Mouse (Mus musculus): ENCODE results near the gene Gm5622. TPM values are rescaled to one million over a fixed set of nuclear protein-coding genes. Genes with fewer than 3 reads are reported as not detected.
"Not testable (repeated sequence)": the region's sequence is repeated elsewhere in the genome, so short reads cannot be mapped to it uniquely, and the experiment has no call there.

Gm5622 gene
- not detected in 2 replicates for polyA plus RNA-seq (2012; ENCODE audit: insufficient read depth, insufficient read length, low replicate concordance, missing spikeins)

DNA sequence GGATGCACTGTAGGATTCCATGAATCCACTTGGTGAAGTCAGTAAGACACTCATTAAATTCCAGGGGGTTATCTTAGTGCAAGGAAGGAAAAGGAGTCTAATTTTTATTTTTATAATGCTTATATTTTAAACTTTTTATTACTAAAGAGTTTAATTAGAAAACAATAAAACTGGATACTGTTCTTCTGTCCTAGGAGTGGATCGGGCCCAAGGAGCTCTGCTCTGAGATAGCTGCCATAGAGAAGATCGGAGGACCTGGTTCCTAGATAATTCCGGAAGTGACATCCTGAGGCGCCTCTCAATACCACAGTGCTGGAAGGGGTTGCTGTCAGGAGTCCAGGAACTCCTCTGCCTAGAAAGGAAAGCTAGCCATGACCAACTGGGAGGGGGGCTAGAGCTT lies at the start of gene Gm5622:
TSS of gene Gm5622 (plus strand) at position 301 of the 400 bp plus-strand sequence.
- TF ChIP-seq CTCF (IDR thresholded peaks at IDR 0.05; ENCODE audit: insufficient read depth, low read depth, low read length) (no peak), POLR2A (IDR thresholded peaks at IDR 0.05; ENCODE audit: insufficient read depth, low read depth, low read length) (no peak)
- WGBS: 95% methylated on average over 4 of the region's 4 CpGs
- H3K4me3 ChIP-seq (ENCODE audit: insufficient read depth, low read depth, low read length): no peak within 1 kb of the TSS
- no peak within 1 kb of the TSS for H3K27ac ChIP-seq (ENCODE audit: insufficient read depth, low read depth, low read length)
- H3K4me1 ChIP-seq (ENCODE audit: control insufficient read depth, insufficient read depth, low read length): no peaks in the 10 kb centered on the region

DNA sequence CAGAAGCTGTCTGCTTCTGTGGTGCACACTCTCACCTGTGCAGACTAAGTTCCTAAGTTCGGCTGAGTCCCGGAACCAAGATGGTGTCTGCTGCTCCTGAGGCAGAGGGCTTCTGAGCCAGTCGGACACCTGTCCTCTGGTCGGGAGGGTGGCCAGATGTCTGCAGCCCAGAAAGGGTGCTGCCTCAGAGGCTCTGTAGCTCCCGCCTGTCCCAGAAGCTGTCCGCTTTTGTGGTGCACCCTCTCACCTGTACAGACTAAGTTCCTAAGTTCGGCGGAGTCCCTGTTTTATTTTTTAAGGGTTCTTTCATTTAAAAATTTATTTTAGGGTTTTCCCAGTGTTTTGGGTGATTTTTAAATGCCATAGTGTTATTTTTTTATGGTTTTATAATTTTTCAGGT lies 45.2 kb upstream of the Gm5622 start:
- WGBS: 94% methylated on average over 8 of the region's 8 CpGs
- no peak overlapping the region for H3K27ac ChIP-seq (ENCODE audit: insufficient read depth, low read depth, low read length)
- H3K4me1 ChIP-seq (ENCODE audit: control insufficient read depth, insufficient read depth, low read length): no peaks in the 10 kb centered on the region
- H3K4me3 ChIP-seq (ENCODE audit: insufficient read depth, low read depth, low read length): no peak overlapping the region
- TF ChIP-seq POLR2A (IDR thresholded peaks at IDR 0.05; ENCODE audit: insufficient read depth, low read depth, low read length) (no peak), CTCF (IDR thresholded peaks at IDR 0.05; ENCODE audit: insufficient read depth, low read depth, low read length) (no peak)

DNA sequence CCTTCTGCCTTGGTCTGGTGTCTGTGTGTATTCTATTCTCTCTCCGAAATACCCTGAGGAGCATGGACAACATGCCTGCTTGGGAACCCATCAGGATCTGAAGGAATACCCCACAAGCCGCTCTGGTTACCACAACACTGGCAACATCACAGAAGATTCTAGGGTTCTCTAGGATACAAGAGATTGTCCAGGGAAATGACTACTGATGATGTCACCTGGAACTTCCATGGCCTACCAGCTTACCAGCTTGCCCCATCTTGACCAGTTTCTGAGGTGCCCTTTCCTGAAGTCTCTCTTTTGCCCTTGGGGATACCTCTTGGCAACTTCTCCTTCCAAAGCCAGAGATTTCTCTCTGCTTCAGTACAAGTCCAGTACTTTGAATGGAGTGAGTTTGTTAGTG lies 21.4 kb downstream of the Gm5622 start, which contains the start of gene Gm17175:
TSS of gene Gm17175 (minus strand) at position 101 of the 400 bp plus-strand sequence.
- H3K27ac ChIP-seq (ENCODE audit: insufficient read depth, low read depth, low read length); H3K4me1 ChIP-seq (ENCODE audit: control insufficient read depth, insufficient read depth, low read length); H3K4me3 ChIP-seq (ENCODE audit: insufficient read depth, low read depth, low read length): not testable (repeated sequence)
- 94% methylated on average over 2 of the region's 2 CpGs for WGBS

DNA sequence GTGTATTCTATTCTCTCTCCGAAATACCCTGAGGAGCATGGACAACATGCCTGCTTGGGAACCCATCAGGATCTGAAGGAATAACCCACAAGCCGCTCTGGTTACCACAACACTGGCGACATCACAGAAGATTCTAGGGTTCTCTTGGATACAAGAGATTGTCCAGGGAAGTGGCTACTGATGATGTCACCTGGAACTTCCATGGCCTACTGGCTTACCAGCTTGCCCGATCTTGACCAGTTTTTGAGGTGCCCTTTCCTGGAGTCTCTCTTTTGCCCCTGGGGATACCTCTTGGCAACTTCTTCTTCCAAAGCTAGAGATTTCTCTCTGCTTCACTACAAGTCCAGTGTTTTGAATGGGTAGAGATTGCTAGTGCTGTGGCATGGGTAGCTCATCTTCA lies 39.4 kb downstream of the Gm5622 start, which contains the start of gene Gm17174:
TSS of gene Gm17174 (minus strand) at position 101 of the 400 bp plus-strand sequence.
- H3K27ac ChIP-seq (ENCODE audit: insufficient read depth, low read depth, low read length); H3K4me1 ChIP-seq (ENCODE audit: control insufficient read depth, insufficient read depth, low read length); H3K4me3 ChIP-seq (ENCODE audit: insufficient read depth, low read depth, low read length): not testable (repeated sequence)
- 97% methylated on average over 4 of the region's 4 CpGs for WGBS

DNA sequence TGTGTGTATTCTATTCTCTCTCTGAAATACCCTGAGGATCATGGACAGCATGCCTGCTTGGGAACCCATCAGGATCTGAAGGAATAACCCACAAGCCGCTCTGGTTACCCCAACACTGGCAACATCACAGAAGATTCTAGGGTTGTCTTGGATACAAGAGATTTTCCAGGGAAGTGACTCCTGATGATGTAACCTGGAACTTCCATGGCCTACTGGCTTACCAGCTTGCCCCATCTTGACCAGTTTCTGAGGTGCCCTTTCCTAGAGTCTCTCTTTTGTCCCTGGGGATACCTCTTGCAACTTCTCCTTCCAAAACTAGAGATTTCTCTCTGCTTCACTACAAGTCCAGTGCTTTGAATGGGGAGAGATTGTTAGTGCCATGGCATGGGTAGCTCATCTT lies 58.6 kb downstream of the Gm5622 start, which contains the start of gene Gm17078:
TSS of gene Gm17078 (minus strand) at position 101 of the 400 bp plus-strand sequence.
- no peak within 1 kb of the TSS for H3K4me3 ChIP-seq (ENCODE audit: insufficient read depth, low read depth, low read length)
- no peaks in the 10 kb centered on the region for H3K4me1 ChIP-seq (ENCODE audit: control insufficient read depth, insufficient read depth, low read length)
- WGBS: 86% methylated on average over 1 of the region's 1 CpGs
- no peak within 1 kb of the TSS for H3K27ac ChIP-seq (ENCODE audit: insufficient read depth, low read depth, low read length)
- TF ChIP-seq CTCF (IDR thresholded peaks at IDR 0.05; ENCODE audit: insufficient read depth, low read depth, low read length) (no peak), POLR2A (IDR thresholded peaks at IDR 0.05; ENCODE audit: insufficient read depth, low read depth, low read length) (no peak)

DNA sequence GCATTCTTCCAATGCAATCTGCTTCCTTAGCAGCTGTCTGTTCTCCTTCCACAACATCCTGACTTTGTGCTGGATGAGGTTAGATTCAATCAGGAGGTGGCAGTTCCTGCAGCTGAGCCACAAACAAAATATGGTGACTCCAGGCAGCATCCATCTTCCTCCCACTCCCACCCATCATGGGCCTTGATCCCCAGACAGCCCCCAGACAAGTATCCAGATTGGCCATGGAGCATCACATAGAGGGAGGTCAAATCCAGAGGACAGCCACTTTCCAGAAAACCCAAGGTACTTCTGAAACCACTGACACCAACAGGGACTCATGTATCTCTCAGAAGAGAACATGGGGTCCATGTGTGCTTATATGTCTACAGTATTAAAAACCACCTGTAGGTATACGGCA lies 79.8 kb downstream of the Gm5622 start:
- H3K4me3 ChIP-seq (ENCODE audit: insufficient read depth, low read depth, low read length); H3K4me1 ChIP-seq (ENCODE audit: control insufficient read depth, insufficient read depth, low read length); H3K27ac ChIP-seq (ENCODE audit: insufficient read depth, low read depth, low read length): not testable (repeated sequence)
- WGBS: 97% methylated on average over 1 of the region's 1 CpGs

DNA sequence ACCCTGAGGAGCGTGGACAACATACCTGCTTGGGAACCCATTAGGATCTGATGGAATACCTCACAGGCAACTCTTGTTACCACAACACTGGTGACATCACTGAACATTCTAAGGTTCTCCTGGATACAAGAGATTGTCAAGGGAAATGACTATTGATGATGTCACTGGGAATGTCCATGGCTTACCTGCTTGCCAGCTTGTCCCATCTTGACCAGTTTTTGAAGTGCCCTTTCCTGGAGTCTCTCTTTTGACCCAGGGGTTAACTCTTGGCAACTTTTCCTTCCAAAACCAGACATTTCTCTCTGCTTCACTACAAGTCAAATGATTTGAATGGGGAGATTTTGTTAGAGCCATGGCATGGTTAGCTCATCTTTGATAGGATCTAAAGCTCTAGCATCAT lies 83.0 kb downstream of the Gm5622 start, which contains the start of gene Gm4181:
TSS of gene Gm4181 (minus strand) at position 101 of the 400 bp plus-strand sequence.
- H3K4me3 ChIP-seq (ENCODE audit: insufficient read depth, low read depth, low read length); H3K4me1 ChIP-seq (ENCODE audit: control insufficient read depth, insufficient read depth, low read length); H3K27ac ChIP-seq (ENCODE audit: insufficient read depth, low read depth, low read length): not testable (repeated sequence)
- WGBS: 88% methylated on average over 1 of the region's 1 CpGs

DNA sequence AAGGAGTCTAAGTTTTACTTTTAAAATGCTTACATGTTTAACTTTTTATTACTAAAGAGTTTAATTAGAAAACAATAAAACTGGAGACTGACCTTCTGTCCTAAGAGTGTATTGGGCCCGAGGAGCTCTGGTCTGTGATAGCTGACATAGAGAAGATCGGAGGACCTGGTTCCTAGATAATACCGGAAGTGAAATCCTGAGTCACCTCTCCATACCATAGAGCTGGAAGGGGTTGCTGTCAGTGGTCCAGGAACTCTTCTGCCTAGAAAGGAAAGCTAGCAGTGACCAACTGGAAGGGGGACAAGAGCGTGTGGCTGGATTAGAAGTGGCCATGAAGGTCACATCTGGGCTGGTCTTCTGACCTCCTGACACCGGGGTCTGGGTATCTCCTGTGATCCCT lies 124.7 kb downstream of the Gm5622 start:
- no peak overlapping the region for H3K27ac ChIP-seq (ENCODE audit: insufficient read depth, low read depth, low read length)
- H3K4me1 ChIP-seq (ENCODE audit: control insufficient read depth, insufficient read depth, low read length): no peaks in the 10 kb centered on the region
- TF ChIP-seq CTCF (IDR thresholded peaks at IDR 0.05; ENCODE audit: insufficient read depth, low read depth, low read length) (no peak), POLR2A (IDR thresholded peaks at IDR 0.05; ENCODE audit: insufficient read depth, low read depth, low read length) (no peak)
- no peak overlapping the region for H3K4me3 ChIP-seq (ENCODE audit: insufficient read depth, low read depth, low read length)
- WGBS: 94% methylated on average over 5 of the region's 5 CpGs

DNA sequence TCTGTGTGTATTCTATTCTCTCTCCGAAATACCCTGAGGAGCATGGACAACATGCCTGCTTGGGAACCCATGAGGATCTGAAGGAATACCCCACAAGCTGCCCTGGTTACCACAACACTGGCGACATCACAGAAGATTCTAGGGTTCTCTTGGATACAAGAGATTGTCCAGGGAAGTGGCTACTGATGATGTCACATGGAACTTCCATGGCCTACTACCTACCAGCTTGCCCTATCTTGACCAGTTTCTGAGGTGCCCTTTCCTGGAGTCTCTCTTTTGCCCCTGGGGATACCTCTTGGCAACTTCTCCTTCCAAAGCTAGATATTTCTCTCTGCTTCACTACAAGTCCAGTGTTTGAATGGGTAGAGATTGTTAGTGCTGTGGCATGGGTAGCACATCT lies 142.8 kb downstream of the Gm5622 start, which contains the start of gene Gm17079:
TSS of gene Gm17079 (minus strand) at position 101 of the 400 bp plus-strand sequence.
- 84% methylated on average over 1 of the region's 2 CpGs for WGBS
- not testable (repeated sequence) for H3K27ac ChIP-seq (ENCODE audit: insufficient read depth, low read depth, low read length); H3K4me3 ChIP-seq (ENCODE audit: insufficient read depth, low read depth, low read length)

More for the DNA sequence above, 142.8 kb downstream of the Gm5622 start, which contains the start of gene Gm17079:
- H3K4me1 ChIP-seq (ENCODE audit: control insufficient read depth, insufficient read depth, low read length): not testable (repeated sequence)

Other genes starting within 250 kb of the Gm5622 start
- gene Gm7247, start 191.0 kb upstream of the Gm5622 start, polyA plus RNA-seq (2012; ENCODE audit: insufficient read depth, insufficient read length, low replicate concordance, missing spikeins): not detected in 2 replicates
- not detected in 2 replicates for gene Vmn2r88, start 142.0 kb upstream of the Gm5622 start, polyA plus RNA-seq (2012; ENCODE audit: insufficient read depth, insufficient read length, low replicate concordance, missing spikeins)
- gene Vmn2r89, start 100.9 kb upstream of the Gm5622 start, polyA plus RNA-seq (2012; ENCODE audit: insufficient read depth, insufficient read length, low replicate concordance, missing spikeins): not detected in 2 replicates
- gene Gm17175, start 21.3 kb downstream of the Gm5622 start, polyA plus RNA-seq (2012; ENCODE audit: insufficient read depth, insufficient read length, low replicate concordance, missing spikeins): not detected in 2 replicates
- gene Gm17174, start 39.3 kb downstream of the Gm5622 start, polyA plus RNA-seq (2012; ENCODE audit: insufficient read depth, insufficient read length, low replicate concordance, missing spikeins): not detected in 2 replicates
- gene Gm17078, start 58.5 kb downstream of the Gm5622 start, polyA plus RNA-seq (2012; ENCODE audit: insufficient read depth, insufficient read length, low replicate concordance, missing spikeins): not detected in 2 replicates
- gene Gm4181, start 82.9 kb downstream of the Gm5622 start, polyA plus RNA-seq (2012; ENCODE audit: insufficient read depth, insufficient read length, low replicate concordance, missing spikeins): not detected in 2 replicates
- not detected in 2 replicates for gene Gm17079, start 142.7 kb downstream of the Gm5622 start, polyA plus RNA-seq (2012; ENCODE audit: insufficient read depth, insufficient read length, low replicate concordance, missing spikeins)
- not detected in 2 replicates for gene Gm5800, start 164.4 kb downstream of the Gm5622 start, polyA plus RNA-seq (2012; ENCODE audit: insufficient read depth, insufficient read length, low replicate concordance, missing spikeins)
- not detected in 2 replicates for gene Ang4, start 220.8 kb downstream of the Gm5622 start, polyA plus RNA-seq (2012; ENCODE audit: insufficient read depth, insufficient read length, low replicate concordance, missing spikeins)
- not detected in 2 replicates for gene AY358078, start 247.3 kb downstream of the Gm5622 start, polyA plus RNA-seq (2012; ENCODE audit: insufficient read depth, insufficient read length, low replicate concordance, missing spikeins)